ENCODE assay signal across 13 mouse cellular contexts in genomic region chr10:59689836-59690235, GRCm38 (mm10).
"Had no signal": no experiment of that assay in that cellular context is flagged by ENCODE, and none has a peak within 500 bp of the region (broad histone marks: within the 10 kb centered on the region; RNA-seq: fewer than 3 reads in every experiment).

No protein-coding gene starts in this region.

- H3K27me3 ChIP-seq: liver, embryonic 13.5 days; lung, embryonic 15.5 days; midbrain, embryonic 12.5 days had no signal

- H3K4me3 ChIP-seq: layer of hippocampus, adult 2 months; liver, embryonic 13.5 days; lung, embryonic 15.5 days; midbrain, embryonic 12.5 days had no signal

- DNase-seq: kidney, adult 2 months; kidney, postnatal 25 days; layer of hippocampus, adult 9-11 months; liver, embryonic 13.5 days; lung, postnatal 14 days; thymus, adult 2 months; thymus, postnatal 14 days; thymus, postnatal 4 days had no signal

- H3K4me2 ChIP-seq: liver, embryonic 13.5 days; lung, embryonic 15.5 days; midbrain, embryonic 12.5 days had no signal

- H3K9me3 ChIP-seq: liver, embryonic 13.5 days; lung, embryonic 15.5 days; midbrain, embryonic 12.5 days had no signal

- H3K27ac ChIP-seq: kidney, postnatal 0 days; layer of hippocampus, adult 2 months; liver, embryonic 13.5 days; lung, embryonic 15.5 days; macrophage; midbrain, embryonic 12.5 days had no signal

- H3K36me3 ChIP-seq: liver, embryonic 13.5 days; lung, embryonic 15.5 days; midbrain, embryonic 12.5 days had no signal

- H3K4me1 ChIP-seq: liver, embryonic 13.5 days; lung, embryonic 15.5 days; midbrain, embryonic 12.5 days had no signal

- H3K9ac ChIP-seq: liver, embryonic 13.5 days; lung, embryonic 15.5 days; midbrain, embryonic 12.5 days had no signal
